Mouse (Mus musculus) hindlimb bud, embryonic 11.5 days (tissue): Measurements from ENCODE around the gene Efhb.

Source experiments
- DNase-seq: peaks from one replicate; pipeline ENCODE4 v3.0.0-alpha.2; 2012; ENCODE audit warnings: low read depth, low spot score; ENCODE audit errors: extremely low spot score

Efhb gene

DNA sequence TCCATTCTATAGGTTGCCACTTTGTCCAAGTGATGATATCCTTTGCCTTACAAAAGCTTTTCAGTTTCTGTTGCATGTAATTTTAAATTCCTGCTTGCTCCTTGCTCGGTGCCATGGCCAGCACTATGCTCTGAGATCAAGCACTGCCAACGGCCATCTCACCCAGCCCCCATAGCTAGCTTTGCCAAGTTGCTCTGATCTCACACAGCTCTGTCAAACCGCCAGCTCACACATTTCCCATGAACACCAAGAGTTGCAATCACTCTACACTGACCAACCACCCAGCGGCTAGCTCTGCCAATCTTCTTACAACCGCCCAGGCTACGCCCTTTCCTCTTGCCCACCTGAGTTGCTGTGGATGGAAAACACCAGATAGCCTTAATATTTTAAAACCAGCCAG is 99.0 kb downstream of the Efhb start:
- no peak for DNase-seq
